Mouse (Mus musculus): ENCODE data around the gene Nat8f4. TPM values are rescaled to one million over a fixed set of nuclear protein-coding genes. Genes with fewer than 3 reads are reported as not detected.
"Not testable (repeated sequence)": the region's sequence is repeated elsewhere in the genome, so short reads cannot be mapped to it uniquely, and the experiment has no call there.

Gene Nat8f4
- polyA plus RNA-seq (2016; fragmentation: Nextera tagmentation; extraction: Ambion mirVana) = 5.3 and 6.0 TPM in 2 replicates

DNA sequence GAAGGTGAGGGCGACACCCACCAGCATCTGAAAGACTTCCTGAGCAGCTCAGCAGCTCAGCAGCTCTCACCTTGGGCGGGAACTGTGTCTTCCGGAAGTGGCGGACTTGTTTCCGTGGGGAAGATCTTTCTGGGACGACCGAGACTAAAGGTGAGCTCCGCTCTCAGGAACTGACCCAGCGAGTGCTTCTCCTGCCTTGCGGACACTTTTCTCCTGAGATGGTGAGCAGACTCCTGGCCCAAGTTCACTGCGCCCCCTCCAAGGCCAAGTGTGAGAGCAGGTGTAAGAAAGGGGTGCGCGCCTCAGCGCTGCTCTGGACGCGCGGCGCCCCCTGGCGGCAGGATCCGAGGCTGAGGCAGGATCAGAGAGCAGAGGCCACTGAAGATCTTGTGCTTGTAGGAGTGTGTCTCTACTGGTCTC lies at the start of gene Nat8f4:
Nat8f4 (minus strand) TSS at position 243 of the 420 bp plus-strand sequence.
- not testable (repeated sequence) for H3K27ac ChIP-seq; H3K27me3 ChIP-seq; H3K9ac ChIP-seq; H3K4me1 ChIP-seq; H3K9me3 ChIP-seq (replicated peaks); H3K36me3 ChIP-seq
- H3K4me2 ChIP-seq (replicated peaks) = peak within 1 kb of the TSS; percentile 40
- WGBS = 9% methylated on average over 20 of the region's 20 CpGs
- peak; percentile 54 for ATAC-seq (ENCODE audit: low FRiP score)
- H3K4me3 ChIP-seq = peak within 1 kb of the TSS; percentile 27

DNA sequence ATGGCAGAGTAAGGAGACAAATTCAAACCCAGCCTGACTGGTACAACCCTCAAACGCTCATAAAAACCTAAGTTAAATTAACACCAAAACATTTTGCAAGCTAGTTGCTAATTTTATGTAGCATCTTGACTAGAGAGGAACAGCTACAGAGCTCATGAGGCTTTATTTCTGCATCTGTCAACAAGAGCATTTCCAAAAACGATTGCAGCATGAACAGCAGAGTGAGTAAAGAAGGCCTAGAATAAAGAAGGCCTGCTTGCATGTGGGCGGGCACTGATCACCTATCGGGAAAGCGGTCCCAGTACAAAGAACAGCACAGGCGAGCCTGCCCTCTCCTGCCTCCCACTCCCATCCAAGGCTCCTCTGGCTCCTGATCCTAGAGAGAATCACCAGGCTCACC lies 43.9 kb upstream of the Nat8f4 start:
- Histone ChIP-seq H3K36me3 (peaks cover 91% of the 10 kb centered on the region), H3K4me1 (no peaks in the 10 kb centered on the region), H3K4me2 (replicated peaks) (no peak overlapping the region), H3K9me3 (replicated peaks) (no peaks in the 10 kb centered on the region), H3K27me3 (no peaks in the 10 kb centered on the region), H3K9ac (no peak overlapping the region), H3K27ac (no peak overlapping the region), H3K4me3 (no peak overlapping the region)
- ATAC-seq (ENCODE audit: low FRiP score) = no peak
- WGBS = 83% methylated on average over 6 of the region's 6 CpGs

DNA sequence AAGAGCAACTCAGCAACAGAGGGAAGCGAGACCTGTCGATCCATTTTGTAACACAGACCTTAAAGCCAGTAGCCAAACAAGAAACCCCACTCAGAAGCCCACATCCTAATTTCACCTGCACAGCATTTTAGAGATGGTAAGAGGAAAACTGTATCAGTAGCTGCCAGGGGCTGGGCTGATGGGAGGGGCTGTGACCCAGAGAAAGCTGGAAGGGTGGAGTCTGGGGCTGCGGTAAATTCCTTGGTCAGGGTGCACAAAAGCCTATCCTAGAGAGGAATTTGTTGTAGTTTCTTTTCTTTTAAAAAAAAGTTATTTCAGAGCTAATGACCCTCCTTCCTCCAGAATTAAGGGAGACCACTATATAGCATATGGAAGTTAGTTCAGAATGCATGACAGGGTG lies 37.8 kb upstream of the Nat8f4 start:
- peaks cover 46% of the 10 kb centered on the region for H3K36me3 ChIP-seq
- no peak overlapping the region for H3K27ac ChIP-seq
- H3K27me3 ChIP-seq = no peaks in the 10 kb centered on the region
- H3K9ac ChIP-seq = no peak overlapping the region
- H3K4me3 ChIP-seq = no peak overlapping the region
- 96% methylated on average over 3 of the region's 3 CpGs for WGBS
- no peak for ATAC-seq (ENCODE audit: low FRiP score)
- no peaks in the 10 kb centered on the region for H3K9me3 ChIP-seq (replicated peaks)
- no peak overlapping the region for H3K4me2 ChIP-seq (replicated peaks)
- no peaks in the 10 kb centered on the region for H3K4me1 ChIP-seq

- peaks cover 11% of the 10 kb centered on the region for H3K36me3 ChIP-seq
- H3K27ac ChIP-seq = no peak overlapping the region
- no peaks in the 10 kb centered on the region; the same call in 1 of the 2 replicates for H3K4me1 ChIP-seq
- no peaks in the 10 kb centered on the region for H3K27me3 ChIP-seq
- H3K9me3 ChIP-seq (replicated peaks) = no peaks in the 10 kb centered on the region
- no peak for ATAC-seq (ENCODE audit: low FRiP score)
- H3K9ac ChIP-seq = no peak overlapping the region
- WGBS = 81% methylated on average over 10 of the region's 10 CpGs
- H3K4me2 ChIP-seq (replicated peaks) = no peak overlapping the region
- no peak overlapping the region for H3K4me3 ChIP-seq
Observed at GRCm38 (mm10) chr6:85938701-85939100, 34.0 kb upstream of the Nat8f4 start.

DNA sequence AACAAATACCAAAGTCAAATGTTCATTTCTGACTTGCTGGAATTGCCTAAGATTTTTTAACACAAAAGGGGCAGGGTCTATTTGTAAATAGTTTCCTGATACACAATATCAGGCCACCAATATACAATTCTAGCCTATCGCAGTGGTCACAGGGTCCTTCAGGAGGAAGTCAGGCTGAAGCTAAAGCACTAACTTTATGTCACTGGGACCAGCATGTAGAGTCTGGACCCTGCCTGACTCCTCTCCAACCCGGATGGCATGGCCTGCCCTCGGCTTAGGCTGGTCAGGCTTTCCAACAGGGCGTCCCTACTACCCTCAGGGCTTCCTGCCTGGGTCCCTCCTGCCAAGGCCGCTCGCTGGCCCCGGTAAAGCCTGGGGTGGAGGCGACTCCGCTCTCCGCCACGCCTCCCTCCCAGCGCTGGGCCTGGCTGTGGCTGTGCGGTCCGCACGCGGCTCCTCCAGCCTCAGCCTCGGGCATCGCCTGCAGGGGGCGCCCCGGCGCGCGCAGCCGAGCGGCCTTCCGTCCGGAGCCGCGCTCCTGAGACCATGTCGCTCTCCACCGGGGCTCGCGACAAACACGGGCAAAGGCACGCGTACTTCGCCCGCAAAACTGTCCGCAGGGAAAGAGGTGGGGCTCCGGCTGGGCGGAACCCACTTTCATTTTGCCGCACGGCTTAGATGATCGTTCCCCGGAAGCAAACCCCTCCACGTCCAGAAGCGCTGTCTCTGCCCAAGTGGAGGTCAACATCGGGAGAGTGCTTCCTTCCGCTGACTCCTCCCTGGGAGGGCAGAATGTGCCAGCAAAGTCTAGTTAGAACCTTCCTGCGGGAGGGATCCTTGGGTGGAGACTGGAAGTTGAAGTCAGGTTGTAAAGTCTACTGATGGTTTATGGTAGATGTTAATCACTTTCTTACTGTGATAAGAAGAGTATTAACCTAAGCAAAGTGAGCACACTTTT lies 32.1 kb upstream of the Nat8f4 start:
- H3K4me3 ChIP-seq = peak overlapping the region; percentile 44
- H3K36me3 ChIP-seq = peaks cover 15% of the 10 kb centered on the region; the same call in 1 of the 2 replicates
- WGBS = 2% methylated on average over 49 of the region's 50 CpGs
- not testable (repeated sequence) for H3K4me1 ChIP-seq; H3K27me3 ChIP-seq; H3K9me3 ChIP-seq (replicated peaks)
- H3K9ac ChIP-seq = peak overlapping the region; percentile 49
- H3K27ac ChIP-seq = peak overlapping the region; percentile 60
- peak overlapping the region; percentile 54 for H3K4me2 ChIP-seq (replicated peaks)
- peak; percentile 96 for ATAC-seq (ENCODE audit: low FRiP score)

- no peak for ATAC-seq (ENCODE audit: low FRiP score)
- no peak overlapping the region for H3K4me3 ChIP-seq
- peaks cover 15% of the 10 kb centered on the region; the same call in 1 of the 2 replicates for H3K36me3 ChIP-seq
- 57% methylated on average over 3 of the region's 3 CpGs for WGBS
- no peaks in the 10 kb centered on the region for H3K9me3 ChIP-seq (replicated peaks)
- H3K4me2 ChIP-seq (replicated peaks) = no peak overlapping the region
- H3K27ac ChIP-seq = no peak overlapping the region
- H3K27me3 ChIP-seq = no peaks in the 10 kb centered on the region
- H3K4me1 ChIP-seq = no peaks in the 10 kb centered on the region; the same call in 1 of the 2 replicates
- no peak overlapping the region for H3K9ac ChIP-seq
Observed at GRCm38 (mm10) chr6:85935646-85936045, 31.0 kb upstream of the Nat8f4 start.

DNA sequence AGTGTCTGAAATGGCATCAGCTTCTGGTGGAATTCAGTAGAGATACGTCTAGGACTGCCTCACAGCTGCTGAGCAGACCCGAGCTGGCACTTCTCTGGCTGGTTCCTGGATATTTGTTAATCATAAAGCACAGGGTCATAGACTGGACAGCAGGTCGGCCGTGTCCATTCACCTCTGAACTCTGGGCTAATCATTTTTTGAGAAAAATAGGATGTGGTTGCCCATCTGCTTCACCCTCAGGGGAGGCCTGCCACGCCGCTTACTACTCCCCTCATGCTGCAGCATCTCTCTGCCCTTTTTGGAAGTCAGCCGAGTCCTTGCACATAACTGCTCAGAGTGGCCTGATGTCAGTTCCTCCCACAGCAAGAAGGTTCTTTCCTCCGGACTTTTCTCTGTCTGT lies 29.4 kb upstream of the Nat8f4 start:
- no peak for ATAC-seq (ENCODE audit: low FRiP score)
- Histone ChIP-seq H3K4me3 (no peak overlapping the region), H3K4me1 (no peaks in the 10 kb centered on the region; the same call in 1 of the 2 replicates), H3K36me3 (peaks cover 30% of the 10 kb centered on the region), H3K4me2 (replicated peaks) (no peak overlapping the region), H3K9ac (no peak overlapping the region), H3K27me3 (no peaks in the 10 kb centered on the region), H3K27ac (no peak overlapping the region), H3K9me3 (replicated peaks) (no peaks in the 10 kb centered on the region)
- 76% methylated on average over 8 of the region's 8 CpGs for WGBS

- Histone ChIP-seq H3K36me3 (peaks cover 67% of the 10 kb centered on the region), H3K27ac (no peak overlapping the region)
Observed at GRCm38 (mm10) chr6:85929312-85929711, 24.6 kb upstream of the Nat8f4 start.

GRCm38 (mm10) chr6:85927476-85928464 lies 23.1 kb upstream of the Nat8f4 start:
- no peak overlapping the region for H3K4me3 ChIP-seq
- no peak for ATAC-seq (ENCODE audit: low FRiP score)
- peaks cover 66% of the 10 kb centered on the region for H3K36me3 ChIP-seq
- WGBS = 89% methylated on average over 9 of the region's 9 CpGs
- H3K27me3 ChIP-seq = no peaks in the 10 kb centered on the region
- no peak overlapping the region for H3K9ac ChIP-seq
- no peak overlapping the region for H3K4me2 ChIP-seq (replicated peaks)
- H3K27ac ChIP-seq = no peak overlapping the region
- H3K9me3 ChIP-seq (replicated peaks) = no peaks in the 10 kb centered on the region
- no peaks in the 10 kb centered on the region for H3K4me1 ChIP-seq

More at GRCm38 (mm10) chr6:85929312-85929711, 24.6 kb upstream of the Nat8f4 start:
- no peak overlapping the region for H3K9ac ChIP-seq
- no peaks in the 10 kb centered on the region for H3K4me1 ChIP-seq
- no peak overlapping the region for H3K4me2 ChIP-seq (replicated peaks)
- H3K4me3 ChIP-seq = no peak overlapping the region
- no peak for ATAC-seq (ENCODE audit: low FRiP score)
- no peaks in the 10 kb centered on the region for H3K9me3 ChIP-seq (replicated peaks)
- 82% methylated on average over 1 of the region's 1 CpGs for WGBS
- H3K27me3 ChIP-seq = no peaks in the 10 kb centered on the region

DNA sequence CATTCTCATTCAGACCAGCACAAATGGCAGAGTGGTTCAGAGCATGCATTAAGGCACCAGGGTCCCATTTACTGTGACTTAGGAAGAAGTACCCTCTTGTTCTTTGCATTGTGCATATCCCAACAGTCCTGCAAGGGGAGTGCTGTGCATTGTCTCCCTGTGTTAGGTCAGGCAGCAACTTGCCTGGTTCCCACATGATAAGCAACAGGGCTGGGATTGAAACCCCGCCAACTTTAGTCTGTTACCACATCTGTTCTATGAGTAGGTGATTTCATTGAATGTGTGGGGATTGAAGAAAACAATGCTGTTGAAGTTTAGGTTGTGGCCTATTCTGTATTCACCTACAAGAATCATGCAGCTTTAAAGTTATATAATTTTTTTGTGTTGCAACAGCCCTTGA lies 22.0 kb upstream of the Nat8f4 start:
- Histone ChIP-seq H3K4me3 (no peak overlapping the region), H3K27ac (no peak overlapping the region), H3K27me3 (no peaks in the 10 kb centered on the region), H3K36me3 (peaks cover 62% of the 10 kb centered on the region), H3K4me1 (no peaks in the 10 kb centered on the region), H3K4me2 (replicated peaks) (no peak overlapping the region), H3K9me3 (replicated peaks) (no peaks in the 10 kb centered on the region), H3K9ac (no peak overlapping the region)
- no peak for ATAC-seq (ENCODE audit: low FRiP score)
- 70% methylated on average over 1 of the region's 1 CpGs for WGBS

- Histone ChIP-seq H3K4me3 (no peak overlapping the region), H3K27me3 (no peaks in the 10 kb centered on the region)
Observed at GRCm38 (mm10) chr6:85923643-85924042, 19.0 kb upstream of the Nat8f4 start.

GRCm38 (mm10) chr6:85919401-85919800 lies 14.7 kb upstream of the Nat8f4 start:
- no peak overlapping the region for H3K4me2 ChIP-seq (replicated peaks)
- H3K9me3 ChIP-seq (replicated peaks) = no peaks in the 10 kb centered on the region
- no peak for ATAC-seq (ENCODE audit: low FRiP score)
- no peak overlapping the region for H3K27ac ChIP-seq
- no peak overlapping the region for H3K4me3 ChIP-seq
- peaks cover 11% of the 10 kb centered on the region; the same call in 1 of the 2 replicates for H3K36me3 ChIP-seq
- no peaks in the 10 kb centered on the region for H3K27me3 ChIP-seq
- WGBS = 98% methylated on average over 4 of the region's 4 CpGs
- H3K9ac ChIP-seq = no peak overlapping the region
- H3K4me1 ChIP-seq = peaks cover 12% of the 10 kb centered on the region

More at GRCm38 (mm10) chr6:85923643-85924042, 19.0 kb upstream of the Nat8f4 start:
- Histone ChIP-seq H3K9me3 (replicated peaks) (no peaks in the 10 kb centered on the region), H3K9ac (no peak overlapping the region), H3K4me1 (no peaks in the 10 kb centered on the region), H3K27ac (no peak overlapping the region), H3K4me2 (replicated peaks) (no peak overlapping the region), H3K36me3 (peaks cover 48% of the 10 kb centered on the region)
- WGBS = 100% methylated on average over 1 of the region's 1 CpGs
- no peak for ATAC-seq (ENCODE audit: low FRiP score)

Data from hindbrain, embryonic 12.5 days (tissue).